Mouse (Mus musculus): ENCODE results near the gene Fam168a. TPM values are rescaled to one million over a fixed set of nuclear protein-coding genes. Genes with fewer than 3 reads are reported as not detected.

Gene Fam168a
- polyA plus RNA-seq, 1 experiment from 2014 or later: 54.1 TPM

- Histone ChIP-seq H3K9ac (replicated peaks) (no peak overlapping the region), H3K4me2 (no peak overlapping the region), H3K36me3 (no peaks in the 10 kb centered on the region), H3K27ac (0 out of 2 replicates have a peak overlapping the region, but pooled peaks have one; percentile 8), H3K9me3 (no peaks in the 10 kb centered on the region), H3K27me3 (no peaks in the 10 kb centered on the region), H3K4me1 (replicated peaks) (peaks cover 9% of the 10 kb centered on the region; the same call in 1 of the 2 replicates), H3K4me3 (replicated peaks) (no peak overlapping the region)
- no peak for ATAC-seq (ENCODE audit: insufficient number of reproducible peaks, insufficient read depth, low FRiP score, low TSS enrichment, low read depth)
- 59% methylated on average over 15 of the region's 15 CpGs for WGBS
Measured at GRCm38 (mm10) chr7:100678948-100679880, 27.2 kb upstream of the Fam168a start.

- no peak for ATAC-seq (ENCODE audit: insufficient number of reproducible peaks, insufficient read depth, low FRiP score, low TSS enrichment, low read depth)
- H3K36me3 ChIP-seq: no peaks in the 10 kb centered on the region
- WGBS: 63% methylated on average over 5 of the region's 5 CpGs
- no peak overlapping the region for H3K9ac ChIP-seq (replicated peaks)
- H3K27ac ChIP-seq: no peak overlapping the region
- H3K27me3 ChIP-seq: no peaks in the 10 kb centered on the region
- H3K4me1 ChIP-seq (replicated peaks): peaks cover 9% of the 10 kb centered on the region; the same call in 1 of the 2 replicates
- H3K4me3 ChIP-seq (replicated peaks): no peak overlapping the region
- no peaks in the 10 kb centered on the region for H3K9me3 ChIP-seq
- H3K4me2 ChIP-seq: no peak overlapping the region
Measured at GRCm38 (mm10) chr7:100681132-100681531, 25.3 kb upstream of the Fam168a start.

GRCm38 (mm10) chr7:100683241-100683640 is 23.2 kb upstream of the Fam168a start:
- no peaks in the 10 kb centered on the region for H3K36me3 ChIP-seq
- no peak overlapping the region for H3K9ac ChIP-seq (replicated peaks)
- peaks cover 9% of the 10 kb centered on the region; the same call in 1 of the 2 replicates for H3K4me1 ChIP-seq (replicated peaks)
- no peak overlapping the region for H3K27ac ChIP-seq
- no peak overlapping the region for H3K4me3 ChIP-seq (replicated peaks)
- no peak overlapping the region for H3K4me2 ChIP-seq
- 84% methylated on average over 1 of the region's 1 CpGs for WGBS
- no peak for ATAC-seq (ENCODE audit: insufficient number of reproducible peaks, insufficient read depth, low FRiP score, low TSS enrichment, low read depth)
- no peaks in the 10 kb centered on the region for H3K9me3 ChIP-seq
- no peaks in the 10 kb centered on the region for H3K27me3 ChIP-seq

GRCm38 (mm10) chr7:100684081-100684480 is 22.4 kb upstream of the Fam168a start:
- H3K4me2 ChIP-seq: no peak overlapping the region
- no peaks in the 10 kb centered on the region for H3K27me3 ChIP-seq
- H3K9me3 ChIP-seq: no peaks in the 10 kb centered on the region
- H3K9ac ChIP-seq (replicated peaks): no peak overlapping the region
- ATAC-seq (ENCODE audit: insufficient number of reproducible peaks, insufficient read depth, low FRiP score, low TSS enrichment, low read depth): no peak
- peaks cover 6% of the 10 kb centered on the region; the same call in 1 of the 2 replicates for H3K4me1 ChIP-seq (replicated peaks)
- H3K36me3 ChIP-seq: no peaks in the 10 kb centered on the region
- H3K27ac ChIP-seq: no peak overlapping the region
- 71% methylated on average over 5 of the region's 5 CpGs for WGBS
- no peak overlapping the region for H3K4me3 ChIP-seq (replicated peaks)

- no peak overlapping the region for H3K9ac ChIP-seq (replicated peaks)
- H3K27me3 ChIP-seq: no peaks in the 10 kb centered on the region
- H3K4me2 ChIP-seq: no peak overlapping the region
- H3K9me3 ChIP-seq: no peaks in the 10 kb centered on the region
- H3K4me1 ChIP-seq (replicated peaks): 0 out of 2 replicates have a peak, but pooled peaks cover 1% of the 10 kb centered on the region
- ATAC-seq (ENCODE audit: insufficient number of reproducible peaks, insufficient read depth, low FRiP score, low TSS enrichment, low read depth): no peak
- no peak overlapping the region for H3K4me3 ChIP-seq (replicated peaks)
- H3K36me3 ChIP-seq: no peaks in the 10 kb centered on the region
- 57% methylated on average over 7 of the region's 7 CpGs for WGBS
- H3K27ac ChIP-seq: no peak overlapping the region
Measured at GRCm38 (mm10) chr7:100684538-100684937, 21.9 kb upstream of the Fam168a start.

GRCm38 (mm10) chr7:100685061-100686030 is 21.1 kb upstream of the Fam168a start:
- WGBS: 43% methylated on average over 13 of the region's 13 CpGs
- Histone ChIP-seq H3K4me1 (replicated peaks) (no peaks in the 10 kb centered on the region), H3K4me3 (replicated peaks) (no peak overlapping the region), H3K36me3 (no peaks in the 10 kb centered on the region), H3K4me2 (no peak overlapping the region), H3K27ac (no peak overlapping the region), H3K9me3 (no peaks in the 10 kb centered on the region), H3K27me3 (no peaks in the 10 kb centered on the region), H3K9ac (replicated peaks) (no peak overlapping the region)
- ATAC-seq (ENCODE audit: insufficient number of reproducible peaks, insufficient read depth, low FRiP score, low TSS enrichment, low read depth): no peak

- H3K4me3 ChIP-seq (replicated peaks): no peak overlapping the region
- H3K36me3 ChIP-seq: no peaks in the 10 kb centered on the region
- H3K4me1 ChIP-seq (replicated peaks): no peaks in the 10 kb centered on the region
- no peaks in the 10 kb centered on the region for H3K9me3 ChIP-seq
- WGBS: 74% methylated on average over 7 of the region's 7 CpGs
- H3K27ac ChIP-seq: no peak overlapping the region
- H3K4me2 ChIP-seq: no peak overlapping the region
- H3K27me3 ChIP-seq: no peaks in the 10 kb centered on the region
- ATAC-seq (ENCODE audit: insufficient number of reproducible peaks, insufficient read depth, low FRiP score, low TSS enrichment, low read depth): no peak; the same call in 1 of the 2 replicates
- H3K9ac ChIP-seq (replicated peaks): no peak overlapping the region
Measured at GRCm38 (mm10) chr7:100688471-100688870, 18.0 kb upstream of the Fam168a start.

GRCm38 (mm10) chr7:100693199-100693598 is 13.2 kb upstream of the Fam168a start:
- Histone ChIP-seq H3K4me2 (no peak overlapping the region), H3K27ac (no peak overlapping the region), H3K9ac (replicated peaks) (no peak overlapping the region), H3K4me1 (replicated peaks) (no peaks in the 10 kb centered on the region), H3K9me3 (no peaks in the 10 kb centered on the region), H3K4me3 (replicated peaks) (no peak overlapping the region), H3K36me3 (no peaks in the 10 kb centered on the region), H3K27me3 (no peaks in the 10 kb centered on the region)
- no peak for ATAC-seq (ENCODE audit: insufficient number of reproducible peaks, insufficient read depth, low FRiP score, low TSS enrichment, low read depth)
- WGBS: 56% methylated on average over 8 of the region's 8 CpGs

GRCm38 (mm10) chr7:100699771-100700770 is 6.4 kb upstream of the Fam168a start:
- Histone ChIP-seq H3K4me2 (no peak overlapping the region), H3K4me3 (replicated peaks) (no peak overlapping the region), H3K4me1 (replicated peaks) (no peaks in the 10 kb centered on the region), H3K27ac (no peak overlapping the region), H3K36me3 (no peaks in the 10 kb centered on the region), H3K27me3 (no peaks in the 10 kb centered on the region), H3K9ac (replicated peaks) (no peak overlapping the region), H3K9me3 (no peaks in the 10 kb centered on the region)
- WGBS: 55% methylated on average over 8 of the region's 8 CpGs
- ATAC-seq (ENCODE audit: insufficient number of reproducible peaks, insufficient read depth, low FRiP score, low TSS enrichment, low read depth): no peak

GRCm38 (mm10) chr7:100706883-100707480 is 547 bp downstream of the Fam168a start:
- peaks cover 15% of the 10 kb centered on the region for H3K4me1 ChIP-seq (replicated peaks)
- H3K4me3 ChIP-seq (replicated peaks): peak overlapping the region; percentile 87
- under 1% methylated on average over 23 of the region's 23 CpGs for WGBS
- H3K27ac ChIP-seq: peak overlapping the region; percentile 96
- H3K9ac ChIP-seq (replicated peaks): peak overlapping the region; percentile 89
- no peaks in the 10 kb centered on the region for H3K9me3 ChIP-seq
- H3K27me3 ChIP-seq: no peaks in the 10 kb centered on the region
- H3K4me2 ChIP-seq: peak overlapping the region; percentile 91
- peak; percentile 47 for ATAC-seq (ENCODE audit: insufficient number of reproducible peaks, insufficient read depth, low FRiP score, low TSS enrichment, low read depth)
- H3K36me3 ChIP-seq: no peaks in the 10 kb centered on the region

Measured in limb, embryonic 12.5 days (tissue).